Mouse (Mus musculus) cerebellum, adult 8-10 months (tissue): ENCODE results near the gene Pgm2l1.
A peak's percentile ranks its signal among the peaks of the same experiment; 100 is the strongest.

Experiments used
- DNase-seq: peaks from one replicate; pipeline ENCODE4 v3.0.0; 2022

The Pgm2l1 gene

GRCm38 (mm10) chr7:100298861-100299510 is 71.8 kb downstream of the Pgm2l1 start:
- no peak for DNase-seq

GRCm38 (mm10) chr7:100301390-100301789 is 74.2 kb downstream of the Pgm2l1 start:
- no peak for DNase-seq

- no peak for DNase-seq
These were observed 75.1 kb downstream of the Pgm2l1 start for GRCm38 (mm10) chr7:100302316-100302715.

- DNase-seq = no peak
These were observed 78.7 kb downstream of the Pgm2l1 start for GRCm38 (mm10) chr7:100305894-100306293.

GRCm38 (mm10) chr7:100307872-100308653 is 80.9 kb downstream of the Pgm2l1 start:
- no peak for DNase-seq

- no peak for DNase-seq
These were observed 82.0 kb downstream of the Pgm2l1 start for GRCm38 (mm10) chr7:100309216-100309615.

- DNase-seq = no peak
These were observed 82.5 kb downstream of the Pgm2l1 start for GRCm38 (mm10) chr7:100309679-100310078.

- no peak for DNase-seq
These were observed 83.1 kb downstream of the Pgm2l1 start for GRCm38 (mm10) chr7:100310290-100310689.

- DNase-seq = no peak
These were observed 85.5 kb downstream of the Pgm2l1 start for GRCm38 (mm10) chr7:100312716-100313115.

- no peak for DNase-seq
These were observed 89.7 kb downstream of the Pgm2l1 start for GRCm38 (mm10) chr7:100316924-100317323.

GRCm38 (mm10) chr7:100317534-100317933 is 90.3 kb downstream of the Pgm2l1 start:
- no peak for DNase-seq

- no peak for DNase-seq
These were observed 96.5 kb downstream of the Pgm2l1 start for GRCm38 (mm10) chr7:100323721-100324120.

GRCm38 (mm10) chr7:100325482-100325881 is 98.3 kb downstream of the Pgm2l1 start:
- DNase-seq = peak; percentile 28

- no peak for DNase-seq
These were observed 100.3 kb downstream of the Pgm2l1 start for GRCm38 (mm10) chr7:100327514-100327913.
